Mouse (Mus musculus): Measurements from ENCODE around the gene Gm33543. TPM values are rescaled to one million over a fixed set of nuclear protein-coding genes. Genes with fewer than 3 reads are reported as not detected.

The Gm33543 gene
- total RNA-seq, 2 experiments from 2014 or later = not detected

DNA sequence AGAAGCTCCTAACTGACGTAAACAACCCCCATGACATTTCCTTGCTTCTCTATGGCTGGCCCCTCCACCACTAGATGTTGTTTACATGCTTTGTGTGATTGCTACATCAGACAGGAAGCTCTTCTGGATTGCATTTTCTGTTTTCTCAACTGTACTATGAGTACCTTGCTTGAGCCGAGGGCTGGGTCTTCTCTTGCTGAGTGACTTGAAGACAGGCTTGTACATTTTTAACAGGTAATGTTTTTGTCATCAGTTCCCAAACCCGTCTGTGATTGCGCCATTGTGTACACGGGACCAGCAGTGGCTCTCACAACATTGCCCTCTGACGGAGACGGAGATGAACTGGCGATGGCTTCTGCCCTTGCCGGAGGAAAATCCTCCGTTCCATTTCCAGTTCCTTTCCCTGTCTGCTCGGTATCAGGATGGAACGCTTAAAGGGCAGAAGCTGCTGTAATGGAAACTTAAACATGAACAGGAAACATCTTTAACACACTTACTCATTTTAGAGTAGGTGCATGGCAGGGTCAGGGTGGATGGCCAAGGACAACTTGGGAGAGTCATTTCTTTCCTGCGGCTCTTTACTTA, 62.8 kb downstream of the Gm33543 start:
- no peak for DNase-seq (ENCODE audit: low spot score in 2 of 2)

DNA sequence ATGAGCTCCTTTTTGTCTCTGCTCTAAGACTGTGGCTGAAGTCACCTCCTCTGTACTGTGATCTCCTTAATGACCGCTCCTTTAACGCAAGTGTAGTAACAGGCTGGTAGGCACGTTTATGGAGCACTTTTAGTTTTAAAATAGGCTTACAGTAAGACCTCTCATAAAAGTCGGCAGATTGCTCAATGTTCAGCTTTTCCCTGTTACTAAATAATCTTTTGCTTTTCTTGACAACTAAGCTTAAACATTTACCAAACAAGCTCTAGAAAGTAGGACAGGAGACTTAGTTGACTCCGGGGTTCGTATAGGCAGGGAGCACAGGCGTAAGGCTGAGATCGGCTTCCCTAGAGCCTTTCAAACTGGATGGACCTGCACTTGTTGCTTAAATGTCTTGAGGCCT, 64.1 kb downstream of the Gm33543 start:
- DNase-seq (ENCODE audit: low spot score in 2 of 2) = no peak

DNA sequence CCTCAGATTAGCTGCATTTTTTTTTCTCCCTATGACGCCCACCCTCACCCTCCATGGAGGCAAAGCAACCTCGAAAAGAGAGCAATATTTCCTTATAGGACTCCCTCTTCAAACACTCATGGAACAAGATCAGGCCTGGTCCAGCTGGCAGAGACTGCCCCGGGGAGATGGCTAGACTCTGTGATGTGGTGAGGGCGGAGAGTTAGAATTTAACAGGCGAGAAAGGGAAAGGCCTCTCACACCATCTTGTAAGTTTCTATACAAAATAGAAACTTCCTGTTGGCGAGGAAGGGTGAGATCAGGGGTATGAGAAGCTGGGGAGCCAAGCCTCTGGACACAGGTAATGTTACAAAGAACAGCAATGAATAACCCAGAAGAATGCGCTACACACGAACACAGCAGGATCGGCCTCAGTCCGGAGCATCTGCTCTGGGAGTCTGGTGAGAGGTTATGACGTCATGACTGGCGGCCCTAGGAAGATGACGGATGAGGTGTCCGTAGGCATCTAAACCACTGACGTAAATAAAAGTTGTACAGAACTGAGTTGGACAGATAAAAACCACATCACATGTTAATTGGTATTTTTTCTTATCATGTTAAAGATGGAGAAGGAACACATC, 64.9 kb downstream of the Gm33543 start:
- DNase-seq (ENCODE audit: low spot score in 2 of 2) = no peak

DNA sequence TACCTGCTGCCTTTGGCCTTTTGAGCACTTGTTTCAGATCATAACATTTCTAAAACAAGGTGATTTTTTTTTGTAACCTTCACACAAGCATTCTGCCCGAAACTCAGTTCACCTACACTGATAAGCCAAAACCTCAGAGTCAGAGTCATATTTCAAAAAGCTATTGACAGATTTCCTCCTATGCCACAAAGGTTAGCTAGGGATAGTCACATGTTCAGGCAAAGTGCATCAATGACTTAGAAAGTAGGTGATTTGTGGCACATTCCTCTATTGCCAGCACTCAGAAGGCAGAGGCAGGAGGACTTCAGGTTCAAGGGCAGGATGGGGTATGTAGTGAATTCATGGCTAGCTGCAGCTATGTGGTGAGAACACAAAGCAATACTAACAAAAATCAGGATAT, 65.7 kb downstream of the Gm33543 start:
- DNase-seq (ENCODE audit: low spot score in 2 of 2) = no peak

DNA sequence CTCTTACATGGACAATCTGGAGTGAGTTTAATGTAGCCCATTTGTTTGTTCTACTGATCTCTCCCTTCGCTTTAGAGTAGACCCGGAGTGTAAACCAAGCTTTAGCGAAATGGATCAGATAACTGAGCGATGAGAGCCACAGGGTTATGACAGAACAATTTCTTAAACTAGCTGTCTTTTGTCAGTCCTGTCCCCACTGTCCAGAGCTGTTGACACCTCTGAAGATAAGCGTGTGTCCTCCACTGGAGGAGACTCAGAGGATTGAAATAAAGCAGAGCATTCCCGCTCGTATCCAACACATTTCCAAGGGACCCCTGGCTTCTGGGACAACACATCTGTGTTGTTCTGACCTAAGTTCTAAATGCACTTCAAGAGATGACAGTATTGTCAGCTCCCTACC, 67.9 kb downstream of the Gm33543 start:
- DNase-seq (ENCODE audit: low spot score in 2 of 2) = no peak

DNA sequence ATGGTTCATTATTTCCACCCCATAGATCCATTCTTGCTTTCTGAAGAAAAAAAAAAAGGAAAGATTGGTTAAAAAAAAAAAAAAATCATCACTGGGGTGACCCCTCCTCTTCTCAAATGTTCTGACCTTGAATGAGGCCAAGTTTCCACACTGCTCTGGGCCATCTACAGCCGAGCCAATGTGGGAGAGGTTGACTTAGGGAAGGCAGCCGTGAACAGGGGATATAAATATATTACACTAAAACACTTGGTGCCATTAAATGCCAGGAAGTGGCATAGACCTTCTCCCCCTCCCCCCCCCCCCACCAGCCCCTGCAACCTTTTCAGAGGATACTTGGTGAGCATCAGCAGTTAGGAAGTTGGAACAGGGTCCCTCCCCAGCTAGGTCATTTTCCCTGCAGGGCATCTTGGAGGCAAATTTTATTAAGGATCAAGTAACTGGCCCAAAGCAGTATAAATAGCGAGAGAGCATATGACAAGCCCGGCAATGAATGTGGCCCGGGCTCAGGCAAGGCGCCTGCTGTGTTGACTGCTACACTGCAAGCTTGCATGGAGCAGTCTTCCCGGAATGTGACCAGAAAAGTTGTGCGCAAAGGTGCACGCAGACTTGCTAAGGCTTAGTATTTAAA, 68.6 kb downstream of the Gm33543 start:
- DNase-seq (ENCODE audit: low spot score in 2 of 2) = no peak

Other genes with a start within 250 kb of the Gm33543 start
- gene Anapc15-ps, start 169.5 kb downstream of the Gm33543 start, total RNA-seq (2021) = not detected
- gene Eea1, start 97.7 kb upstream of the Gm33543 start, total RNA-seq (2021) = 10 to 100 TPM; 27.7 to 29.8 TPM